Mouse (Mus musculus): ENCODE measurements at regions not wholly inside any gene's neighbourhood (a gene's known extent, or its start where the extent isn't known, plus 50 kb on each side); places are given as distances from the start of the nearest gene placed in this dataset.
A peak's percentile ranks its signal among the peaks of the same experiment; 100 is the strongest.
"Not testable (repeated sequence)": the region's sequence is repeated elsewhere in the genome, so short reads cannot be mapped to it uniquely, and the experiment has no call there.

GRCm38 (mm10) chr8:96174996-96175395, 286.6 kb upstream of the Got2 start:
- DNase-seq (ENCODE audit: low spot score in 2 of 2), result no peak

- DNase-seq (ENCODE audit: low spot score in 2 of 2), result no peak
These were observed 276.6 kb upstream of the Got2 start for GRCm38 (mm10) chr8:96164933-96165332.

- peak in 1 of 2 experiments; percentile 28 for DNase-seq (ENCODE audit: low spot score in 2 of 2)
These were observed 271.6 kb upstream of the Got2 start for GRCm38 (mm10) chr8:96159899-96160298.

GRCm38 (mm10) chr8:96152496-96153250, 264.3 kb upstream of the Got2 start:
- DNase-seq (ENCODE audit: low spot score in 2 of 2), result peak; percentile 58 to 70

- peak; percentile 52 to 76 for DNase-seq (ENCODE audit: low spot score in 2 of 2)
These were observed 263.7 kb upstream of the Got2 start for GRCm38 (mm10) chr8:96152056-96152455.

- peak; percentile 63 to 73 for DNase-seq (ENCODE audit: low spot score in 2 of 2)
These were observed 262.7 kb upstream of the Got2 start for GRCm38 (mm10) chr8:96151065-96151472.

- DNase-seq (ENCODE audit: low spot score in 2 of 2), result no peak
These were observed 243.8 kb upstream of the Got2 start for GRCm38 (mm10) chr8:96132183-96132582.

GRCm38 (mm10) chr8:96128329-96128728, 240.0 kb upstream of the Got2 start:
- DNase-seq (ENCODE audit: low spot score in 2 of 2), result no peak

GRCm38 (mm10) chr8:96100817-96101216, 212.5 kb upstream of the Got2 start:
- DNase-seq (ENCODE audit: low spot score in 2 of 2), result no peak

- no peak for DNase-seq (ENCODE audit: low spot score in 2 of 2)
These were observed 204.6 kb upstream of the Got2 start for GRCm38 (mm10) chr8:96092931-96093330.

- no peak for DNase-seq (ENCODE audit: low spot score in 2 of 2)
These were observed 201.9 kb upstream of the Got2 start for GRCm38 (mm10) chr8:96090231-96090630.

GRCm38 (mm10) chr8:96068306-96068705, 180.0 kb upstream of the Got2 start:
- no peak for DNase-seq (ENCODE audit: low spot score in 2 of 2)

- DNase-seq (ENCODE audit: low spot score in 2 of 2), result peak in 1 of 2 experiments; percentile 25
These were observed 159.3 kb upstream of the Got2 start for GRCm38 (mm10) chr8:96047686-96048085.

- no peak for DNase-seq (ENCODE audit: low spot score in 2 of 2)
These were observed 154.0 kb upstream of the Got2 start for GRCm38 (mm10) chr8:96042335-96042734.

GRCm38 (mm10) chr8:96040216-96040615, 151.9 kb upstream of the Got2 start:
- DNase-seq (ENCODE audit: low spot score in 2 of 2), result no peak

- DNase-seq (ENCODE audit: low spot score in 2 of 2), result not testable (repeated sequence)
These were observed 130.4 kb upstream of the Got2 start for GRCm38 (mm10) chr8:96018742-96019141.

- no peak for DNase-seq (ENCODE audit: low spot score in 2 of 2)
These were observed 123.7 kb upstream of the Got2 start for GRCm38 (mm10) chr8:96012002-96012401.

GRCm38 (mm10) chr8:95991826-95992463, 103.6 kb upstream of the Got2 start:
- DNase-seq (ENCODE audit: low spot score in 2 of 2), result no peak

- DNase-seq (ENCODE audit: low spot score in 2 of 2), result no peak
These were observed 100.5 kb upstream of the Got2 start for GRCm38 (mm10) chr8:95988616-95989380.

- peak; percentile 35 to 46 for DNase-seq (ENCODE audit: low spot score in 2 of 2)
These were observed 98.7 kb upstream of the Got2 start for GRCm38 (mm10) chr8:95987011-95987440.

GRCm38 (mm10) chr8:95986410-95986809, 98.1 kb upstream of the Got2 start:
- no peak for DNase-seq (ENCODE audit: low spot score in 2 of 2)

GRCm38 (mm10) chr8:95983690-95984089, 95.3 kb upstream of the Got2 start:
- no peak for DNase-seq (ENCODE audit: low spot score in 2 of 2)
